Mouse (Mus musculus): ENCODE results near the gene Dus1l. TPM values are rescaled to one million over a fixed set of nuclear protein-coding genes. Genes with fewer than 3 reads are reported as not detected.

The Dus1l gene
- polyA plus RNA-seq, 1 experiment from 2014 or later: 88.8 TPM

GRCm38 (mm10) chr11:120761811-120762671 is 34.2 kb downstream of the Dus1l start:
- Histone ChIP-seq H3K4me1 (peaks cover 10% of the 10 kb centered on the region), H3K9me3 (peaks cover 13% of the 10 kb centered on the region), H3K27ac (peak overlapping the region; percentile 44; the same call in 1 of the 2 replicates), H3K27me3 (ENCODE audit: insufficient read depth, poor library complexity, severe bottlenecking) (peaks cover 38% of the 10 kb centered on the region), H3K4me3 (peak overlapping the region; percentile 36; the same call in 1 of the 2 replicates), H3K36me3 (no peaks in the 10 kb centered on the region)
- no peak for DNase-seq (ENCODE audit: low spot score)
- WGBS: 66% methylated on average over 14 of the region's 14 CpGs

GRCm38 (mm10) chr11:120760236-120760635 is 36.0 kb downstream of the Dus1l start:
- no peak for DNase-seq (ENCODE audit: low spot score)
- Histone ChIP-seq H3K27me3 (ENCODE audit: insufficient read depth, poor library complexity, severe bottlenecking) (peaks cover 24% of the 10 kb centered on the region), H3K27ac (no peak overlapping the region), H3K36me3 (no peaks in the 10 kb centered on the region), H3K9me3 (peaks cover 13% of the 10 kb centered on the region), H3K4me1 (peaks cover 10% of the 10 kb centered on the region), H3K4me3 (no peak overlapping the region)
- WGBS: 88% methylated on average over 9 of the region's 9 CpGs

- H3K36me3 ChIP-seq: no peaks in the 10 kb centered on the region
- no peak for DNase-seq (ENCODE audit: low spot score)
- peaks cover 6% of the 10 kb centered on the region; the same call in 1 of the 2 replicates for H3K27me3 ChIP-seq (ENCODE audit: insufficient read depth, poor library complexity, severe bottlenecking)
- WGBS: 73% methylated on average over 4 of the region's 4 CpGs
- no peaks in the 10 kb centered on the region for H3K4me1 ChIP-seq
- H3K9me3 ChIP-seq: no peaks in the 10 kb centered on the region
- H3K4me3 ChIP-seq: no peak overlapping the region
- no peak overlapping the region for H3K27ac ChIP-seq
These were observed 44.6 kb downstream of the Dus1l start for GRCm38 (mm10) chr11:120751606-120752005.

GRCm38 (mm10) chr11:120749430-120749829 is 46.8 kb downstream of the Dus1l start:
- H3K4me3 ChIP-seq: no peak overlapping the region
- H3K27me3 ChIP-seq (ENCODE audit: insufficient read depth, poor library complexity, severe bottlenecking): peaks cover 6% of the 10 kb centered on the region; the same call in 1 of the 2 replicates
- no peaks in the 10 kb centered on the region for H3K36me3 ChIP-seq
- no peak overlapping the region for H3K27ac ChIP-seq
- no peaks in the 10 kb centered on the region for H3K9me3 ChIP-seq
- no peak for DNase-seq (ENCODE audit: low spot score)
- WGBS: 61% methylated on average over 8 of the region's 8 CpGs
- no peaks in the 10 kb centered on the region for H3K4me1 ChIP-seq

- Histone ChIP-seq H3K36me3 (no peaks in the 10 kb centered on the region), H3K27me3 (ENCODE audit: insufficient read depth, poor library complexity, severe bottlenecking) (peaks cover 6% of the 10 kb centered on the region; the same call in 1 of the 2 replicates), H3K4me3 (no peak overlapping the region), H3K4me1 (no peaks in the 10 kb centered on the region), H3K27ac (no peak overlapping the region), H3K9me3 (no peaks in the 10 kb centered on the region)
- DNase-seq (ENCODE audit: low spot score): no peak
- WGBS: 79% methylated on average over 4 of the region's 4 CpGs
These were observed 48.2 kb downstream of the Dus1l start for GRCm38 (mm10) chr11:120747974-120748373.

DNA sequence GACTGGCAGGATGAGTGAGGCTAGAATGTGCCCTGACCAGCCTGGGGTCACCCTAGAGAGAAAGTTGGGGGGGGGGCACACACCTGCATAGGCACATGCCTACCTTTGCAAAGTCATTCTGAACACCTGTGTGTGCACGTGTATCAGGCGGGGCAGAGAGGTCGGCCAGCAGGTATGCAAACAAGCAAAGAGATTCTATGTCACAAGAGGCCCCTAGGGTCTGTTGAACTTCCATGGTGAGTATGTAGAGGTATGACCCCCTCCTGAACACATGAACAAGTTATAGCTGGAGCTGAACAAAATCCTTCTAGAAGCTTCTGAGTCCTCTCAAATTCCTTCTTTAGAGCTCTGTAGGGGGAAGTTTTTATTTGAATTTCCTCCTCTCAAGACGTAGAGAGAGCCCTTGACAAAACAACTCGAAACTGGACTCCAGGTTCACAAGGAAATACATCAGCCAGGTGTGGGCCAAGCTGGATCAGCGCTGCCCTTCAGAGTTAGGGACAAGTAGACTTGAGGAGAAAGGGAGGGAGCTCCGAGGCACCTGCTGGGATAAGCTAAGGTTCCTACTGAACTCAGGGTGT is 52.0 kb downstream of the Dus1l start:
- no peak for DNase-seq (ENCODE audit: low spot score)
- Histone ChIP-seq H3K4me1 (no peaks in the 10 kb centered on the region), H3K9me3 (no peaks in the 10 kb centered on the region), H3K4me3 (no peak overlapping the region), H3K27ac (no peak overlapping the region), H3K27me3 (ENCODE audit: insufficient read depth, poor library complexity, severe bottlenecking) (0 out of 2 replicates have a peak, but pooled peaks cover 2% of the 10 kb centered on the region), H3K36me3 (no peaks in the 10 kb centered on the region)
- WGBS: 75% methylated on average over 7 of the region's 7 CpGs

DNA sequence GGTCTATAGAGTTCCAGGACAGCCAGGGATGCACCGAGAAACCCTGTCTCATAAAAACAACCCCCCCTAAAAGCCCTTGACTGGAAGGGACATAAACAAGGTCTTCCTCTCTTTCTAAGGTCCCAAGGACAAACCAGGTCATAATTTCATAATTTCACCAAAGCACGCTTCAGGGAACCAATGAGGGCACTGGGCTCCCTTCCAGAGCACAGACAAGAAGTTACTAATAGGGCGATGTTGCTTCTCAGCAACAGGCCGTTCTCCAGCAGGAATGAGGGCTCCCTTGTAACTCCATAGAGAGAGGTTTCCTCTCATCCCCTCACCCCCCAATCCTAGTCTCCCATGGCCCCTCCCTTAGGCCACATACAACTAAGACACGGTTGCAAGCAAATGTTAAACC is 55.2 kb downstream of the Dus1l start:
- Histone ChIP-seq H3K27ac (no peak overlapping the region), H3K4me1 (no peaks in the 10 kb centered on the region), H3K27me3 (ENCODE audit: insufficient read depth, poor library complexity, severe bottlenecking) (0 out of 2 replicates have a peak, but pooled peaks cover 2% of the 10 kb centered on the region), H3K4me3 (no peak overlapping the region), H3K36me3 (no peaks in the 10 kb centered on the region), H3K9me3 (no peaks in the 10 kb centered on the region)
- DNase-seq (ENCODE audit: low spot score): no peak
- 88% methylated on average over 5 of the region's 5 CpGs for WGBS

Other genes with a start within 250 kb of the Dus1l start
- 153 and 186 TPM in 2 replicates for gene Mcrip1, start 246.7 kb downstream of the Dus1l start, polyA plus RNA-seq (2016; fragmentation: Nextera tagmentation; extraction: Ambion mirVana)
- not detected in 2 replicates for gene Ppp1r27, start 245.3 kb downstream of the Dus1l start, polyA plus RNA-seq (2016; fragmentation: Nextera tagmentation; extraction: Ambion mirVana)
- gene P4hb, start 223.2 kb downstream of the Dus1l start, polyA plus RNA-seq (2016; fragmentation: Nextera tagmentation; extraction: Ambion mirVana): 550 and 670 TPM in 2 replicates
- 587 and 673 TPM in 2 replicates for gene Arhgdia, start 214.8 kb downstream of the Dus1l start, polyA plus RNA-seq (2016; fragmentation: Nextera tagmentation; extraction: Ambion mirVana)
- gene Alyref, start 198.0 kb downstream of the Dus1l start, polyA plus RNA-seq (2016; fragmentation: Nextera tagmentation; extraction: Ambion mirVana): 365 and 444 TPM in 2 replicates
- gene Anapc11, start 198.0 kb downstream of the Dus1l start, polyA plus RNA-seq (2016; fragmentation: Nextera tagmentation; extraction: Ambion mirVana): 186 and 201 TPM in 2 replicates
- 4.8 and 7.0 TPM in 2 replicates for gene Npb, start 187.9 kb downstream of the Dus1l start, polyA plus RNA-seq (2016; fragmentation: Nextera tagmentation; extraction: Ambion mirVana)
- 119 and 130 TPM in 2 replicates for gene Pcyt2, start 178.5 kb downstream of the Dus1l start, polyA plus RNA-seq (2016; fragmentation: Nextera tagmentation; extraction: Ambion mirVana)
- 25.6 and 29.5 TPM in 2 replicates for gene Sirt7, start 171.2 kb downstream of the Dus1l start, polyA plus RNA-seq (2016; fragmentation: Nextera tagmentation; extraction: Ambion mirVana)
- 22.7 and 28.2 TPM in 2 replicates for gene Mafg, start 162.8 kb downstream of the Dus1l start, polyA plus RNA-seq (2016; fragmentation: Nextera tagmentation; extraction: Ambion mirVana)
- 28.5 and 29.9 TPM in 2 replicates for gene Pycr1, start 152.6 kb downstream of the Dus1l start, polyA plus RNA-seq (2016; fragmentation: Nextera tagmentation; extraction: Ambion mirVana)
- 6.7 and 9.3 TPM in 2 replicates for gene Myadml2, start 148.2 kb downstream of the Dus1l start, polyA plus RNA-seq (2016; fragmentation: Nextera tagmentation; extraction: Ambion mirVana)
- gene Notum, start 135.2 kb downstream of the Dus1l start, polyA plus RNA-seq (2016; fragmentation: Nextera tagmentation; extraction: Ambion mirVana): 1.6 and 5.8 TPM in 2 replicates
- gene Aspscr1, start 123.4 kb downstream of the Dus1l start, polyA plus RNA-seq (2016; fragmentation: Nextera tagmentation; extraction: Ambion mirVana): 127 and 134 TPM in 2 replicates
- gene Cenpx, start 82.7 kb downstream of the Dus1l start, polyA plus RNA-seq (2016; fragmentation: Nextera tagmentation; extraction: Ambion mirVana): 124 and 136 TPM in 2 replicates
- gene Lrrc45, start 82.5 kb downstream of the Dus1l start, polyA plus RNA-seq (2016; fragmentation: Nextera tagmentation; extraction: Ambion mirVana): 31.7 and 43.6 TPM in 2 replicates
- 6.9 and 13.8 TPM in 2 replicates for gene Rac3, start 74.9 kb downstream of the Dus1l start, polyA plus RNA-seq (2016; fragmentation: Nextera tagmentation; extraction: Ambion mirVana)
- 8.8 and 10.6 TPM in 2 replicates for gene Dcxr, start 69.1 kb downstream of the Dus1l start, polyA plus RNA-seq (2016; fragmentation: Nextera tagmentation; extraction: Ambion mirVana)
- 1.1 and 1.3 TPM in 2 replicates for gene Cbr2, start 64.3 kb downstream of the Dus1l start, polyA plus RNA-seq (2016; fragmentation: Nextera tagmentation; extraction: Ambion mirVana)
- 6.4 and 7.7 TPM in 2 replicates for gene Hmga1b, start 33.6 kb downstream of the Dus1l start, polyA plus RNA-seq (2016; fragmentation: Nextera tagmentation; extraction: Ambion mirVana)
- gene Rfng, start 12.2 kb downstream of the Dus1l start, polyA plus RNA-seq (2016; fragmentation: Nextera tagmentation; extraction: Ambion mirVana): 28.4 and 30.4 TPM in 2 replicates
- 184 and 208 TPM in 2 replicates for gene Gps1, start 12.1 kb downstream of the Dus1l start, polyA plus RNA-seq (2016; fragmentation: Nextera tagmentation; extraction: Ambion mirVana)
- 55.2 and 74.9 TPM in 2 replicates for gene Fasn, start 28.1 kb upstream of the Dus1l start, polyA plus RNA-seq (2016; fragmentation: Nextera tagmentation; extraction: Ambion mirVana)
- 6.0 and 6.5 TPM in 2 replicates for gene Ccdc57, start 136.5 kb upstream of the Dus1l start, polyA plus RNA-seq (2016; fragmentation: Nextera tagmentation; extraction: Ambion mirVana)
- gene Slc16a3, start 152.1 kb upstream of the Dus1l start, polyA plus RNA-seq (2016; fragmentation: Nextera tagmentation; extraction: Ambion mirVana): 416 and 440 TPM in 2 replicates
- gene Csnk1d, start 194.9 kb upstream of the Dus1l start, polyA plus RNA-seq (2016; fragmentation: Nextera tagmentation; extraction: Ambion mirVana): 85.2 and 99.8 TPM in 2 replicates
- not detected in 2 replicates for gene Cd7, start 243.0 kb upstream of the Dus1l start, polyA plus RNA-seq (2016; fragmentation: Nextera tagmentation; extraction: Ambion mirVana)

Data from heart, embryonic 10.5 days (tissue).